Mouse (Mus musculus) left cerebral cortex, postnatal 25 days (tissue): ENCODE results near the gene Plekha4. TPM values are rescaled to one million over a fixed set of nuclear protein-coding genes. Genes with fewer than 3 reads are reported as not detected.

ENCODE experiments used
- DNase-seq, 2 experiments: peaks; one replicate each; pipeline ENCODE4 v3.0.0; 2022; ENCODE audit warnings: low spot score in 2 of 2, mixed read lengths in 1 of 2
- intact Hi-C: fragments of 180-260 bp; cut with DNase I; formaldehyde crosslinking; loops from one replicate; pipeline ENCODE4 v1.15.1; 2025
- total RNA-seq, 2 experiments: library from RNA; stranded (reverse); gene quantifications; 2 replicates each; pipeline ENCODE4 v1.2.3; 2021

Plekha4 gene
- total RNA-seq, 2 experiments from 2014 or later: 1.2 to 2.7 TPM

- intact Hi-C loops: no loop called here
- DNase-seq: no peak
Observed at GRCm38 (mm10) chr7:45529461-45529860, 3.3 kb downstream of the Plekha4 start.

DNA sequence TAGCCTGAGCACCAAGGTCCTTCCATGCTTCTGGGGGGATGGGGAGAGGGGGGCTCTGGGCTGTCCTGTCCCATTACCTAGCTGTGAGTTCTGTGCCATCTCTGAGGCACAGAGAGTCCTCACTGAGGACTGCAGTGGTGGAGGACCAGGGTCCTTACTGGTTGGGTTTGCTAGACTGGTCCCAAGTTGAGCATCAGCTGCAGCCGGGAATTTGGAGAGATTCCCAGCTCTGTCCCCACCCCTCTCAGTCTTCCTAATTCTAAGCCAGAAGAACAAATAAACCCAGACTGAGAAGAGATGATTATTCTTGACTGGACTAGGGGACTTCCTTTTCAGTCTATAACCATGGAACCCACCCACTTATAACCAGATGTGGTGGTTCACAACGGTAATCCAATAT, 4.5 kb downstream of the Plekha4 start:
- no peak for DNase-seq
- intact Hi-C loops: no loop called here

- intact Hi-C loops: no loop called here
- DNase-seq: no peak
Observed at GRCm38 (mm10) chr7:45535676-45536075, 9.5 kb downstream of the Plekha4 start.

- intact Hi-C loops: no loop called here
- DNase-seq: no peak
Observed at GRCm38 (mm10) chr7:45537602-45538001, 11.5 kb downstream of the Plekha4 start.

GRCm38 (mm10) chr7:45538163-45539041, 12.3 kb downstream of the Plekha4 start:
- intact Hi-C loops: no loop called here
- DNase-seq: peak; percentile 63 to 82

- DNase-seq: no peak
- intact Hi-C loops: no loop called here
Observed at GRCm38 (mm10) chr7:45539095-45539494, 13.0 kb downstream of the Plekha4 start.

GRCm38 (mm10) chr7:45540213-45540612, 14.1 kb downstream of the Plekha4 start:
- intact Hi-C loops: no loop called here
- no peak for DNase-seq

DNA sequence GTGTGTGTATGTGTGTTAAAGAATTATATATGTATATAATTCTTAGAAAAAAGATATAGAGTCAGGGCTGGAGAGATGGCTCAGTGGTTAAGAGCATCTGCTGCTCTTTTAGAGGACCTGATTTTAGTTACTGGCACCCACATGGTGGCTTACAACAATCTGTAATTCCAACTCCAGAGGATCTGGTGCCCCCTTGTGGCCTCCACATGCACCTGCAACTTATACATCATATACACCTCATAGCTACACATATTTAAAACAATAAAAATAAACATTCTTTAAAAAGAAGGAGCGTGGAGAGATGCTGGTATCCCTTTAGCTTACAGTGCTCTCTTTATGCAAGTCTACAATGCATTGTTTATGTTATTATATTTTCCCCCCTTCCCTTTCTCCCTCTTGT, 18.4 kb downstream of the Plekha4 start:
- no peak for DNase-seq
- intact Hi-C loops: no loop called here

GRCm38 (mm10) chr7:45549641-45550436, 23.7 kb downstream of the Plekha4 start:
- no peak for DNase-seq
- intact Hi-C loops: no loop called here

DNA sequence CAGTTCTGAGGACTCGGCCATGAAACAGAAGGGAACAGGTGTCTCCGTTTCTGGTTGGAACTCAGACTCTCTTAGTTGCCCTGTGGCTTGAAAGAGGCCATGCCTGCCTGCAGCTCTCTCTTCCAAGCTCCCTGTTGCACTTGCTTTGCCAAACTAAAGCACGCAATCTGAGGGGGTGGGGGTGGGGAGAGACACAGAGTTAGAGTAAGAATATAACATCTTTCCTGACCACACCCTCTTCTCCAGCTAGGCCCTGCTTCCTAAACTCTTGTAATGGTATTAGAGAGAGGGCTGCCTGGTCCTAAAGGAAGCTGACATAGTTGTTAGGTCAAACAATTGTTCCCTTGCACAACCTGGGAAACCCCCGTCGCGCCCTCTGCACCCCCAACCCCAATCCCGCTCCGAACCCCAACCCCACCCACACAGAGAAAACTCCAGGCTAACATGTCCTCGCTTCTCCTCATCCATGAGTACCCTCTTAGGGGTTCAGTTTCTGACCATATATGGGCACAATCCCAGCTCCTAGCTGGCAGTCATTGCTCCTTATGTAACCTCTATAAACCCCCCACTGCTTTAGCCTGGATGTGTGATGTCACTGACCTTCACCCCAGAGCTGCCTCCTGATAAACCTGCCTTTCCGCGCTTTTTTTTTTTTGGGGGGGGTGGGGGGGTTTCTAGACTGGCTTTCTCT, 24.8 kb downstream of the Plekha4 start:
- no peak for DNase-seq
- intact Hi-C loops: no loop called here

- intact Hi-C loops: no loop called here
- DNase-seq: no peak
Observed at GRCm38 (mm10) chr7:45551512-45551883, 25.4 kb downstream of the Plekha4 start.

DNA sequence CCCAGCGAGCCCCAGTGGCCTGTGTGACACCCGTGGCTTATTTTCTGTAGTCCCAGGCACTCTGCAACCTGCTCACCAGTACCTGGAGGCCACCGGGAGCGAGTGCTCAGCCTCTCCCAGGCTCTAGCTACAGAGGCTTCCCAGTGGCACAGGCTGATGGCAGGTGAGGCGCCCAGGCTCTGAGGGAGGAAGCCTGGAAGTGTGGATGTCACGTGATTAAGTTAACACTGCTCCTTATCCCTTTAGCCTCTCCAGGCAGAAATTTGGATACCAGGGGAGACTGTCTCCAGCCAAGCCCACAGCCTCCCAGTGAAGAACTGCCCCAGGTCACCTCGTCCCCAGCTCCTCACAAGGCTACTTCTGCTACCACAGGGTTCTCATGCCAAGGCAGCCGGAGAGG, 27.4 kb downstream of the Plekha4 start:
- intact Hi-C loops: no loop called here

GRCm38 (mm10) chr7:45553990-45554389, 27.9 kb downstream of the Plekha4 start:
- DNase-seq: no peak
- intact Hi-C loops: no loop called here

More for the DNA sequence above, 27.4 kb downstream of the Plekha4 start:
- no peak for DNase-seq

- DNase-seq: no peak
- intact Hi-C loops: no loop called here
Observed at GRCm38 (mm10) chr7:45554744-45555143, 28.6 kb downstream of the Plekha4 start, which contains the start of gene Hsd17b14. Gene Hsd17b14 (plus strand): TSS chr7:45554893.

DNA sequence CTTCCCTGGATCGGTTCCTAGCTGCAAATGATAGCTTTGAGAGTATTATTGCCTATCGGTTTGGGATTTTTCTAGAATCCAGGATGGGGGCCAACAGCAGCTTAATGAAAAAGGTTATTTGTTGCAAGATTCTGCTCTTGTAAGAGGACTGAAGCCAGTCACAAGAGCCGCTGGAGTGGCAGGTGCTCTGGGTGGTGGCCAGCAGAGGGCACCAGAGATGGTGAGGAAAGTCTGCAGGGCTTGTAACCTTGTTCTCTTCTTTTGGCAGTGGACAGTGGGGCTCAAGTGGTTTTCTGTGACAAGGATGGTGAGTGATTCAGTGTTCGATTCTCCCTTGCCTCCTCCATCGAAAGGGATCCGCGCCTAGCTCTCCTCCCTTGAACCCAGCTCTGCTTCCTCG, 29.7 kb downstream of the Plekha4 start:
- peak; percentile 66 to 75 for DNase-seq
- intact Hi-C loops: no loop called here

GRCm38 (mm10) chr7:45558907-45559306, 32.8 kb downstream of the Plekha4 start:
- intact Hi-C loops: no loop called here

DNA sequence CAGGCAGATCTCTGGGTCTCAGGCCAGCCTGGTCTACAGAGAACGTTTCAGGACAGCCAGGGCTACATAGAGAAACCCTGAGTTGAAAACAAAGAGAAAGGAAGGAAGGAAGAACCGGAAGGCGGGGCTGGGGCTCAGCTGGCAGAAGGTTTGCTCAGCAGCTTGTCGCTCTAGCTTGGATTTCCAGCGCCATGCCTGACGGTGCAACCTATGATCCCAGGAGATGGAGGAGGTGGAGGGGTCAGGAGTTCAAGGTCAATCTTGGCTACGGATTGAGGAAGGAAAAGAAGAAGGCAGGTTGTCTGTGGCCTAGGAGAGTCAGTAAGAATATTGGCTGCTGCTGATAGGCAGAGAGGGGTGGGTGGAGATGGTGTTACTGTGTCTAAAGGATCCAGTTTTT, 34.1 kb downstream of the Plekha4 start:
- intact Hi-C loops: loop anchor here (2.0 to 5.0 kb wide), 3 partner anchors 33 to 108 kb away; no protein-coding TSS in a partner anchor
- DNase-seq: no peak

More at GRCm38 (mm10) chr7:45558907-45559306, 32.8 kb downstream of the Plekha4 start:
- no peak for DNase-seq

DNA sequence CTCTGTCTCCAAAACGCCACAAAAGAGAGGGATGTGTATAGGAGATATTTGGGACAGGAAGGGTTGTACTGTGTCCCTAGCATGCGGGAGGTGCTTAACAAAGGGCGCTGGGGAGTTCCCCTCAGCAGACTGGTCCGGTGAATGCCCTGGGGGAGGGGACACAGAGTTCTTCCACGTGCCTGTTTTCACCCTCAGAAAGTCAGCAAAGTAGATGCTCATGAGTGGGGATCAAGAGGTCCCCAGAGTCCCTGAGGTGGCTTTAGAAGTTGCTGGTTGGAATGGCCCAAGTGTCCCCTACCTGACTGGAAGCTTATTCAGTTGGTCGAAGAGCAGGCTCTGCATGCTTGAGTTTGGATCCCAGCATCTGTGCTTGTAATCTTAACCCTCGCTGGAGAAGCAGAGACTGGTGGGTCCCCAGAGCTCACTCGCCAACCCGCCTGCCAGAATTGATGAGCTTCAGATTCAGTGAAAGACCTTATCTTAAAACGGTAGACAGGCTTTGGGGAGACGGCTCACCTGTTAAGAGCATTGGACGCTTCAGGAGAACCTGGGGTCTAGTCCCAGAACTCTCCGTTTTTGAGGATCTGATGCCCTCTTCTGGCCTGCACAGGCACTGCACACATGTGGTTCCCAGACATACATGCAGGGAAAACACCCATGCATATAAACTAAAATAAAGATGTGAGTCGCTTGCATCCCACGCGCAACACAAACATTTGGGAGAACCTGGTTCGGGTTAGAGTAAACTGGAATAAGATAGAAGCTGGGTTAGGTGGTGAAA, 34.9 kb downstream of the Plekha4 start:
- DNase-seq: peak; percentile 78 to 84
- intact Hi-C loops: loop anchor here (2.0 to 5.0 kb wide), 3 partner anchors 32 to 109 kb away; no protein-coding TSS in a partner anchor
